Mouse (Mus musculus) thymus, postnatal 0 days (tissue): ENCODE measurements at regions not wholly inside any gene's neighbourhood (a gene's known extent, or its start where the extent isn't known, plus 50 kb on each side); places are given as distances from the start of the nearest gene placed in this dataset.

Source experiments
- DNase-seq: peaks from one replicate; pipeline ENCODE4 v3.0.0-alpha.2; 2015; ENCODE audit warnings: low spot score

DNA sequence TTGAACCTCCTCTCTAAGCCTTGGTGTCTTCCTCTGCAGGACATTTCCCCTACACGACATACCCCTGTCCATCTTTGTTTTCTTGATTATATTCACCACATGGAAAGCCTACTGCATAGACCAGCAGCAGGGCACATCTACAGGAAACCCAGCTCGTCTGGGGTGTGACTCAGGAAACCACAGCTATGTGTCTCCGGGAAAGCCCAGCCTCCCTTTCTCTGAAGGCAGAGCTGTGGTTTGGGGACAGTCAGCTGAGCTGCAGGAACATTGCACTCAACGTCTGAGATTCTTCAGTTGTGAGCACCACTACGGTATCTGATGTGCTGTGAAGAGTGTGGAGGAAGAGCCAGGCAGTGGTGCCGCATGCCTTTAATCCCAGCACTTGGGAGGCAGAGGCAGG, 286.9 kb downstream of the Foxo1 start:
- peak; percentile 82 for DNase-seq

DNA sequence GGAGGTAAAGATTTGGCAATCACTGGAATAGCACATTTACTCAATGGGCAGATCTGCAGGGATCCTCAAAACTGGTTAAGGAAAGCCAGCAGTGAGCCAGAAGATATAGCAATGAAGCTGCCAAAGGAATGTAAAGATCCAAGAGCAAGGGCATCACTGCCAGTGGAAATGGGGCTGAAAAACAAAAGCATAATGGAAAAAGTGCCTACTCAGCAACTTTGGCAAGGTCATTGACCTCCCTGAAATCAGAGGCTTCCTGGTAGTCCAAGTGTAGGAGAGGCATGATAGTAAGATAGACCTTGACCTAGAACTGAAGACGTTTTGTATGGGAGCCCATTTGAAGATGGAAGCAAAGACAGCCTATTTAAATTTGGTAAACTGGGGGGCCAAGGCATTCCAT, 286.4 kb downstream of the Foxo1 start:
- DNase-seq, result no peak

DNA sequence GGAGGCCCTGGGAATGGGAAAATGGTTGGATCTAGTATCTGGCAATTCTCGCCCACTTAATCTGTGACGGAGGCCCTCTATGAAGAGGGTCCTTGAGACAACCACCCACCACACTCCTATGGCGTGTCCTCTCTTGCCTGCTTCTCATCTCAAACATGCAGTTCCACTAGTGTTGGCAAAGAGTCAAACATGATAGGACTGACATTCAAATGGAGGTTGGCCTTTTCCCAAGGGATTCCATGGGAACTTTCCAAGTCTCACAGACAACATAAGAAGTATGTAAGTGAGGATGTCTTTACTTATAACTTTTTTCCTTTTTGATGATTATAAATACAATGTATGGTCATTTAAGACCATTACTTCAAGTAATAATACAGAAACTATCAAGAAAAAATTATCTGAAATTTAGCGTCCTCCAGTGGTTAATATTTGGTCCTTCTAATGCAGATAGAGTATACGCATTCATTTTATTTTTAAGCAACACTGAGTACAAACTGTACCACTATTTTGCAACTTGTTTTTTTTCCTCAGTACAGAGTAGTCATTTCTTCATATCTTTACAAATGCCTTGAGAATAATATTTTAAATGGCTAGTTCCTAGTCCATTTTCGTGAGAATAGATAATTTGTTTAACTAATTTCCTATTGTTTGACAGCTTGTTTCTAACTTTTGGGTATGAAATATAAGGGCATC, 280.2 kb downstream of the Foxo1 start:
- no peak for DNase-seq

DNA sequence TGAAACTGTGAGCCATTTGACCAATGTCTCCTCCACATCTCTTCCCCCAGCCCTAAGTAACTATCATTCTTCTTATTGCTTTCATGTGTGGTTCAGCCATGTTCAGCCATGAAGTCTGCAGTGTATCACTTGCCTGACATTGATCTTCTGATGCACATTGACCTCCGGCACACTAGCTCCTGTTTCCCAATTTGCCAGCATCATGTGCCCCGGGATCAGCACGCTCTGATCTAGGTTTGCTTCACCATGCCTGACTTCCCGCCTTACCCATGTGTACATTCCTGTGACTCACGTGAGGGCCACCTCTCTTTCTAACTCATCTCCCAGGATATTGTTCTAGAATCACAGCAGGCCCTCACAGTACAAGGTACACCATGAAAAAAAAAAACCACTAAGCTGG, 277.9 kb downstream of the Foxo1 start:
- no peak for DNase-seq

DNA sequence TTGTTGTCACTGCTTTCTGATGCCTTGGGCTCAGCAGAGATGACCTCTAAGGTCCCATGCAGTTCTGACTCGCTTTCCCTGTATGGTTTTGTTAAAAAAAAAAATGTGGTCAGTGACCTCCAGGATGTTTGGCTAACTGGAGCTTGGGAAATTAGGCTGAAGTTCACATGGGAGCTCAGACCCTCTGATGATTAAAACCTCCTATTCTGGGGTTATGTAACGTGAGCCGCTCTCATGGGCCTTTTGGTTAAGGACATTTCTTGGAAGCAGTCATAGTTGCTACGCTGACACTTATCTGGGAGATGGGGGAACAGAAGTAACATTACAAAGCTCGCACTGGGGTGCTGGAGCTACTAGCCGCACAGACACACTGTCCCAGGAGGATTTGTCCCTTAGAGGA, 274.9 kb downstream of the Foxo1 start:
- DNase-seq, result no peak

DNA sequence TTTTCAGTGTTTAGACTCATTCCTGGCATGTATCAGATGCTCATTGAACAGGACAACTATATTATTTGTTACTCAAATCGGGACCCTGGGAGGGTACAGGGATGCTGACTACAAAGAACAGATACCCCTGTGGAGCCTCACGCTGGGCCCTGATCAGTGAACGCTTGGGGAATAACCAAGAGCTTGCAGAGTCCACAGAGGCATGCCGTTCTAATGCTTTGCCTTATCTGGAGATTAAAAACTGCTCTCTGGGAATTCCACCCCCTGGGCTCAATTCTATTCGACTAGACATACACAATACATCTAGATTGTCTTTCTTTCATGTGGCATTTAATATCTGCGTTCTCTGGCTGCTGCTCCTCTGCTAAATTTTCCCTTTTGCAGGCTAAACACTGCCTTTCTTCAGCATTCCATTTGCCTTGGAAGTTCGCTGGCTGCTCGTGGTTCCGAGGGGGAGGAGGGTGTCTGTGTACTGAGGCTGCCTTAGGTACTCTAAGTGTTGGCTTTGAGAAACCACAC, 272.8 kb downstream of the Foxo1 start:
- no peak for DNase-seq

DNA sequence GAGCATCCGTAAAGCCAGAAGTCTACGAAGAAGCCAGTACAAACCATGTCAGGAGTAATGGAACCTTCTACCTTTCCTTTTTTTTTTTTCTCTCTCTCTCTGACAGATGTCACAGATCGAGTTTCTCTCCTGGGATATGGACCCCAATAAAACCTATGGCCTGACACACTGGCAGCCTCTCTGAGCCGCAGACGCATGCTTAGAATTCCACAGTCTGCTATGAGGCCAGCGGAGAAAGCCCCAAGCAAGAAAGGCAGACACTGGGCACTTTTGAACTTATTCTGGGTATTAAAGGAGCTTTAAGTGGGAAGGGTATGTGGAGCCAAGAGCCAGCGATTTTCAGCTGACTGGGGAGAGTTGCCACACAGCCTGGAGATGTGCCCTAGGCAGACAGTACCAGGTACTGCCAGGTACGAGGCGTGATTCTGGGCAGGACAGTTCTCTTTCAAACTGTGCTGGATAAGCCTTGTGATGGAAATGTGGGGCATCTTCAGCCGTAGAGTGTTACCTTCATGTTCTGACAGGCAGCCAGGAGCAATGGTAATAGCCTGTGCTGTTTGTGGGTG, 271.8 kb downstream of the Foxo1 start:
- DNase-seq, result no peak

DNA sequence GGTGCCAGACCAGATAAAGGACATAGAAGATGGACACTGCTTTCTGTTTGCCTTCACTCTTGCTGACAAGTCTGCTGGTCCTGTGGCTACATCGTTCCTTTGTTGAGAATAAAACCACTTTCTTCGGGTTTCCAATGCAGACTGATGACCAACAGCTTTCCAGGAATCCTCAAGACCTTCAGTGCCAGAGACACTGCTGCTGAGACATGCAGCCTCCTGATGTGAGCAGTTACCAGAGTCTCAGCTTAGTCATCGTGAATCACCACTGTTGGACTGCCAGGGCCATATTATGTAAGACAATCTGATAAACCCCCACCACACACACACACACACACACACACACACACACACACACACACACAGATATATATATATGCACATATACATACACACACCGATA, 270.2 kb downstream of the Foxo1 start:
- no peak for DNase-seq

DNA sequence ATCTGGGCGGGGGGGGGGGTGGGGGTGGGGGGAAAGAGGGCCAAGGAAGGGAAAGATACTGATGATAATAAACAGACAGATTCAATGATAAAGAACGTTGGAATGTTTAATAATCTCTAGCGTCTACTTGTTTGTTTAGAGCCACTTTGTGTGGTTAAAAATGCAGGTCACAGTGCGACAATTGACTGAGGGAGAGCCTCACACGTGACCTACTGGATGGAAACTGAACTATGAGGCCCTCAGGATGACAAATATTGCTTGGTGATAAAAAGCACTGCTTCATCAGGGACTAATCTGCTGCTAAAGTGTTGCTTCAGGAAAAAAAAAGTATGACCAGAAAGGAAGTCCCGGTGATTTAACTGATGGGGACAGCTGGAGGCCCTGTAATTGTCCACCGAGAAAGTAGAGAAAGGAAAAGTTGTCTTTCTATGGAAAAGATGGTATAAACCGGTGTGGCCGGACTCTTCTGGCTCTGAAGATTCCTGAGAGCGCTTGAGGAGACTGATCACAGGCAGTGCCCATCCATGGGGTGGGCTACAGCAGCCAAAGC, 269.3 kb downstream of the Foxo1 start:
- no peak for DNase-seq

DNA sequence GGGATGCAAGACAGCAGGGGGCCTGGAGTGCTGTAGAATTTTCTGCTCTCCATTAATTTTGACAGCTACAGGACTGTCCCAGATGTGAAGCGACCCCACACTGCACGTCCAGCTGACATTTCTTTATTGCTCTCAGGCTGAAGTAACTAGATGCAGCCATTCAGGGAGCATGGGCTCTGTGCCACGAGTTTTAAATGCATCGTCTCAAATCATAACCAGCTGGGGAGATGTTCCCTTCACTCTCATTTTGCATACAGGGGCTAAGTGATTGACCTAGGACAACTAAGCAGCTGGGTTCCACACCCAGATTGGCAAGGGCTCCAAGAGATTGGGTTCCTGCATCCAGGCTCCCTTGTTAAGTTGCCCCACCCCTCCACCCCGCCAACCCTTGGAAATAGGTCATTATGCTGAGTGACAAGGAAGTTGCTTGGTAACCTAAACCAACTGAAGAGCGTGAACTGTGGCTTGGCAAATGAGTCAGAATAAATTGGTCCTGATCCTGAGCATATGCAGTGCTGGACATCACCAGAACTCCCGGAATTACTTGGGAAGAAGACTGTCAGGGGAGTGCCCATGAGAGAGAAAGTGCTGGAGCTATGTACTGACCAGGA, 267.4 kb downstream of the Foxo1 start:
- DNase-seq, result peak; percentile 33

DNA sequence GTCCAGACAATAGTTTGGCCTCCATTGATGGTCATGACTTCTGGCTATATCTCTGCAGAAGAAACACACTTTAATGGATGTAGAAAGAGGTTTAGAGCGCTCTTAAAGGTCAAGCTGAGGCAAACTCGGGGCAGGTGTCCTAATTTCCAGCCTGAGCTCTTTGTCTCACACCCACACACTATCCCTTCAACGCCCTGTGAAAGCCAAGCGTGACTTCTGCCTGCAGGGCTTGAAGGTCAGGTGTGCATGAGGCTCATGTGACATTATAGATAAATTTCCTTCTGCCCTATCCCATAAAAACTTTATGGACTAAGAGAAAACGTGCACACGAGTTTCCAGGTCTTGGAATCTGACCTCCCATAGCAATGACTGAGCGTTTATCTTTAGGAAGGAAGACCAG, 266.0 kb downstream of the Foxo1 start:
- DNase-seq, result no peak

DNA sequence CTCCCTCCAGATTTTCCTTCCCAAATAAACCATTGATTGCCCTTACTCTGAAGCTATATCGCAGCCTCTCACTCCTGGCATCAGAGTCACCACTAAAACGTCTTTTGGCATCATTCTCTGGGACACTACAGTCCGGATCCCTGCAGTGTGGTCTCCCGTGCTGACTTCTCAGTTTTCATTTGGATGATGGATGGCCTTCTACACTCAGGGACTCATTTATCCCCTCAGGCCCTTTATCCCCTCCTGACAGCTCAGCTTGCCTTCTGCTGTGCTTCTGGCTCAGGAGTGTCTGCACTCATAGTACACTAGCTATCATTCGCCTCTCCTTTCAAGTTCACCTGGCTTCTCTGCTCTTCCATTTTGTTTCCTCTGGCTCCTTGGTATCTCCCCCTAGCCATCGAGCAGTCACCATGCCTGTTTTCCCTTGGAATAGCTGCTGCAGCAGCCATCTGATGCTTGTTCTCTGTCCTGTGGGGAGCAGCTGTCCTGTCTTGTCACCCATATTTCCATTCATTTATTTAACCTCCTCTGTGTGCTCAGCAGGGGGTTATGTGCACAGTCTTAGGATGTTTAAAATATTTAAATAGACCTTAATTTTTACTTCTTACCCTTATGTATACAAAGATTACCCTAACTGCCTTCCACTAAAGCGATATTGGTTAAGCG, 263.7 kb downstream of the Foxo1 start:
- no peak for DNase-seq

DNA sequence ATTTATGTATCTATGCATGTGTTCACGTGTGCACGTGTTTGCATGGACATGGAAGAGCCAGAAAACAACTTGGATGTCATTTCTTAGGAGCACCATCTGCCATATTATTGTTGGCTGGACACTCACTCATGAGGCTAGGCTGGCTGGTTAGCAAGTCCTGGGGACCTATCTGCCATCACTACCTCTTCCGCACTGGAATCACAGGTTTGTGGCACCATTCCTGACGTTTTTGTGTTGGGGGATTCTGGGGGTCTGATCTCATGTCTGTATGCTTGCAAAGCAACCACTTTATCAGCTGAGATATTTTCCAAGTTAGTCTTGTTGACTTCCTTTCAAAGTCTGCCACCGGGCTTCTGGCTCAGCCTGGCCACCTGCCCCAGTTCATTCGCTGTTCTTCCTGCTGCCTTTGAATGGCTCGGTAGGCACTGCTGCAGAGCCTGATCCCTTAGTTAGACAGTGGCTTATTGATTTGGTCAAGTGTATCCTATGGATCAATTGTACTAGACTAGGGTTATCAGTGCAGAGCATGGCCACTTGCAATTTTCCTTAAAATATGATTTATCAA, 262.4 kb downstream of the Foxo1 start:
- DNase-seq, result no peak

DNA sequence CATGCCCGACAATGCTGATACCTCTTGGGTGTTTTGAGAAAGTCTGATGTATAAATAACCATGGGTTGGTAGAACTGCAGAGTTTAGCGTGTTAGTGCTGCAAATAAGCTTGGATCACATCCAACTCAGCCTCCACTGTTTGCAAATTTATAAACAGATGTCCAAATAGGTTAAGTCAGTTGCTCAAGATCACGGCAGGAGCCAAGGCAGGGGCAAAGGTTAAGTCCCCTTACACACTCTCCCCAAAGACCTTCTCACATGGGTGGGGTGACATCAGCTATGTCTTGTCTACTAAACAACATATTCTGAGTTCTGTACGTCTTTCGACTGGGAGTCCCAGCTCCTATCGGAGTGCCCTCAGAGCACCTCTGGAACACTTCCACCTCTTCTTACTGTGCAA, 261.0 kb downstream of the Foxo1 start:
- DNase-seq, result no peak

DNA sequence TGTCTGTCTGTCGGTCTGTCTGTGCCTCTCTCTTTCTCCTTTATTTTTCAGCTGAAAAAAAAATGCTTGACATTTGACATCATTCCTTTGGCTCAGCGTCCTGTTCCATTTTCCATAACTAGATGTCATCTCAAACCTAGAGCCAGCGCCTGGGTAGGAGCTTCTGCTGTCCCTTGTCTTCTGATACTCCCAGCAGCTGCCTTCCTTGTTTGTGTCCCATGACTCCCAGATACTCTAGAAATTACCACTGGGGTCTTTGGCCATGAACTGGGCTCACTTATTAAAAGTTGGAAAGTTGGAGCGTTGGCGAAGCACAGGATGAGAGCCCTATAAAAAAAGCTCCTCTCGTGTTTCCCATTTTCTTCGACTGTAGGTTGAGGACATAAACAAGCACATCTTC, 260.4 kb downstream of the Foxo1 start:
- no peak for DNase-seq

DNA sequence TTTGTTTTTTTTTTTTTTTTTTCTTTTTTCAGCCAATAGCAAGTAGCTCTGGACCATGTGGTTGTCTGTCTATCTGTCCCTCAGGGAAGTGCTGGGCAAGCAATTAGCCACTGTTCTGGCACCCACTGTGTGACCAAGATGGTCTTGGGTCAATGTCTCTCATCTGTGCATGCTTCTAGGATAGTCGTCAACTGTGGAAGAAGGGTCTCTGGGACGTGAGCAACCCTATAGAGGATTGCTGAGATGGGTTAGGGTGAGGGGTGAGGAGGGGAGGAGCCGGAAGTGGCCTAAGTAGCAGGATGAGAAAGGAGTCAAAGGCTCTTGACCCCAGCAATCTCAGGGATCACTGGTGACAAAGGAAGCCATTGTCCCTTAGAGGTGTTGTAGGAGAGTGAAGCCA, 259.6 kb downstream of the Foxo1 start:
- no peak for DNase-seq

DNA sequence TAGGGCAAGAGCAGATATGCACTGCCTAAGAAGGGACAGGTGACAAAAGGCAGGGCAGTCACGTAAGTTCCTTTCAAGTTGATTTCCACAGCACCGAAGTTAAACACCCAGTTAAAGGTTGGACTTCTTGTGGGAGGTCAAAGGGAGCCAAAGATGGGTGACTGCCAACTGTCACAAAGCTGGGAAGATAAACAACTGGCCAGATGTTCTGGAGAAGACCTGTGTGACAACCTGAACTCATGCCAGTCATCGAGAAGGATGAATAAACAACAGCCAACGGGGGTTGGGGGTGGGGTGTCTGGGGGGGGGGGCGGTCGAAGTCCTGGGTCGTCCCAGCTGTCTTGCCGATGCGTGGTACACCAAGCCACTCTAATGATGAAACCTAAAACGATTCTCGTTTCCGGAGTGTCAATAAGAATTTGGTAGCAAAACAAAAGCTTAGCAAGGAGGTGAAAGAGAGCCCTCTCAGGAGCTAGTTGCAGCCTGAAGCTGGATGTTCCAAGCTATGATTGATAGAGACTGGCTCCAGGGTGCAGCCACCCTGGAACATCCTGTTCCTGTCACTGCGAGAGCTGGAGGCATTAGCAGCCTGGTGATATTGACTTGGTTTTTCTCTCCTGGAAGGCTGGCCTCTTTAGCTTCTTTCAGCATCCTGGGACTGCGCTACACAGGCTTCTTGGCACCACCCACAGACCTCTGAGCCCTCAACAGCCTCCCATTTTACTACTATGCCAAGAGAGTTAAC, 259.0 kb downstream of the Foxo1 start:
- DNase-seq, result no peak

DNA sequence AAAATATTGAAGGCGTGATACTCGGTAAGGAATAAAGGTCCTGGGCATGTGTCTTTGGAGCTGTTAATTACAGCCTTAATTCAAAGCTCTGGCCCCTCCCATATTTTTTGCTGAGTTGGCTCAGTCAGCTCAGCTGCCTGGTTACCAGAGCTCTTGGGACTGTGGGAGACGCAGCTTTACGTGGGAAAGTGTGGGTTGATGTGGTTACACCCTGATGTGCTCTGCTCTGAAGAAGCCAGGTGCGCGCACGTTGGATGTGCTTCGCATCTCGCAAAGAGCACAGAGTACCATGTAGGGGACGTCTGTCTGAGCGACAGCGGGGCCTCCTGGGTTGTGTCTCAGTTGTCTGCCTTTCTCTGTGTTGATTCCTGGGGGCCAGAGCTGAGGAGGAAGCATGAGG, 254.8 kb downstream of the Foxo1 start:
- peak; percentile 94 for DNase-seq

DNA sequence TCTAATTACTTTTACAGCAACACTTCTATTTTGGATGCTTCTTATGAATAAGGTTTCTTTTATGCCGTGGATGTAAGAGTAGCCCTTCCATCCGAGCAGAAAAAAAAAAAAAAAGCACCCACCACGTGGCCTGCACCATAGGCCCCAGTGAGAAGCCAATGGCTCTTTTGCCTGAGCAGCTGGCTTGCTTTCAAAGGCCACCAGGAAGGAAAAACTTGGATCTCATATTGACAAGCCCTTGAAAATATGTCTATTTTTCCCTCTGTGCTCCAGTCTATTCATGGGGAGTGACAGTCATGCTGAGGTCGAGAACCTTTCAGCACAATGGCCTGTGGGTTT, 252.4 kb downstream of the Foxo1 start:
- DNase-seq, result no peak

DNA sequence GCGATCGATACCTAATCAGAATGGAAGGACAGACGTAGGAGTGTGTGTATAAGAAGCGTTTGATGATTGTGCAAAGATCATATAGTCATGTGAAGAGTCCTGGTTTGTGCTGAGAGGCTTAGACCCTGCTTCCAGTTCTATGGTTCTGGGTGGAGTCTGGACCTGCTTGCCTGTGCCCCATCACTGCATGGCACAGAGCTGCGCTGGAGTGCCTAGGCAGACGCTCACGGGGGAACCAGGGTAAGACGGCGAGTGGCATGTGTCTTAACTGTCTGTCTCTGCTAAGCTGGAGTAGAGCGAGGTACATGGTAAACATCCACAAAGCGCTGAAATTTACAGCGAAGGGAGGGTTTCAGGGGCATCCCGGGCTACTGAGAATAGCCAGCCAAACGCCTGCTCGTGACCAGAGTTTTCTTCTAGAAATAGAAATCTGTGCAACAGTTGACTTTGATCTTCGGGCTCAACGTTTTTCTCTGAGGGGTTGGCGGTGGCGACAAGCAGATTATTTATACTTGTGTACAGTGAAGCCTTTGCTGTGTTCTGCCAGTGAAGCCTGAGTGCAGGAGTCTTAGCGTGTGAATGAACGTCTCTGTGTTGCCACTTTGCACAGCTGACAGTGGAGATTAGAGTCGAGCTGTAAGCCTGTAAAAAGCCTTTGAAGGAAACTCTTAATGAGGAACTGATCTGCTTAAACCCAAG, 251.9 kb downstream of the Foxo1 start:
- DNase-seq, result peak; percentile 11

DNA sequence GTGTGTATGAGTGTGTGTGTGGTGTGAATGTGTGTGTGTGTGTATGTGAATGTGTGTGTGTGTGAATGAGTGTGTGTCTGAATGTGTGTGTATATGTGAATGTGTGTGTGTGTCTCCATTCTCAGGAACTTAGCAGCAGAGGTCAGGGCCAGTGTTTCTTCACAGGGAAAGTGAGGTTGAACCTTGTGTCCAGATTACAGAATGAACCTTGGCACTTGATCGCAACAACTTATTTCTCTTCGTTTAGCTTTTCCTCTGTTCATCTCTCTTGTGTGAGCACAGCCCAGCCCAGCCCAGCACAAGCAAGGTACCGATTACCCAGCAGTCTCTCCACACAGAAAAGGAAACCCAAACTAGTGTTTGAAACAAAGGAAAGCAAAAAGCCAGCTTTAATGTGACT, 249.7 kb downstream of the Foxo1 start:
- no peak for DNase-seq
